Mouse (Mus musculus): Measurements from ENCODE around the gene Cd59b. TPM values are rescaled to one million over a fixed set of nuclear protein-coding genes. Genes with fewer than 3 reads are reported as not detected.
"Not testable (repeated sequence)": the region's sequence is repeated elsewhere in the genome, so short reads cannot be mapped to it uniquely, and the experiment has no call there.

The Cd59b gene
- polyA plus RNA-seq, 1 experiment from 2014 or later: 3.2 TPM

DNA sequence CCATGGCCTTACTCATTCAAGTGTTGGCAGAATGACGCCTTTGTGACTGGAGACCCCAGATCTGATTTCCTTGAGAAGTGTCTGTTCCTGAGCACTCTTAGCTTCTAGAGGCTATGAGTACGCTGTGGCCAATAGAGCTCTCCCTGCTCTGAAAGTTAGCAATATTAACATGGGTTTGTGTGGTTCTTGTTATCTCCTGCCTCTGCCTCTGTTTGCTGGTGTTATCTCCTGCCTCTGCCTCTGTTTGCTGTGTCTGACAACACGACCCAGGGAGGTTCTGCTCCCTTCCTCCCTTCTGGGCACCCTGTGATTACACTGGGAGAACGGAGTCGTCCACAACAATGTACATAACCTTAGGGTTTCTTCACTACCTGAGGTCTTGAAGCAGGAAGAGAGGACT is 8.6 kb downstream of the Cd59b start:
- not testable (repeated sequence) for H3K4me3 ChIP-seq; H3K9me3 ChIP-seq (replicated peaks); ATAC-seq (ENCODE audit: low FRiP score); H3K9ac ChIP-seq; H3K27ac ChIP-seq; H3K36me3 ChIP-seq; H3K27me3 ChIP-seq; H3K4me2 ChIP-seq (replicated peaks); H3K4me1 ChIP-seq
- WGBS: 80% methylated on average over 5 of the region's 5 CpGs

DNA sequence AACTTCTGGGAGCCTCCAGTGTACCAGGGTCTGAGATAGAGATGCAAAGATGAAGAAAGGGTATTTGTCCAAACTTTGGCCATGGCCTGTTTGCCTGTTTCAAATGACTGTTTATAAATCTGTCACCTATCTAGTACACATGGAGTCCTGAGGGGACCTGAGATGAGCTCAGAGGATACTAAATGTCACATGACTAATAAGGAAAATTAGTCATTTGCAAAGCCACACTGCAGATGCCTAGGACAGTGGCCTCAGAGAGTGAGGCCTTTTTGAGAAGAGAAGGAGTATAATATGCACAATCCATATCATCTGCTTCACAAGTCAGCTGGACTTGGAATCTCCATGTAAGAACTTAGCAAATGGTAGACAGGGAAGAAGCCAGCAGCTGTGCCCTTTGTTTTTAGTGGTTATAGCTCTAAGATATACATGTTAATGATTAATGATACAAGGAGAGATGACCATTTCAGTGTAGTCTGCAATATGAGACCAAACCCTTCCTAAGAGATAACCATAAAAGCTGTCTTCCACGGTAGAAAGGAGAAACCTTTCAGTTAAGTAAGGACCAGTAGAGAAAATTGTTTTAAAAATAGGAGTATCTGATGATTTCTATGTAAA is 11.9 kb downstream of the Cd59b start:
- H3K27me3 ChIP-seq; H3K4me2 ChIP-seq (replicated peaks); H3K27ac ChIP-seq; H3K4me3 ChIP-seq; ATAC-seq (ENCODE audit: low FRiP score); H3K9me3 ChIP-seq (replicated peaks); H3K9ac ChIP-seq; H3K36me3 ChIP-seq; H3K4me1 ChIP-seq: not testable (repeated sequence)
- WGBS: no CpG with 5 or more reads among the region's 1 CpGs

DNA sequence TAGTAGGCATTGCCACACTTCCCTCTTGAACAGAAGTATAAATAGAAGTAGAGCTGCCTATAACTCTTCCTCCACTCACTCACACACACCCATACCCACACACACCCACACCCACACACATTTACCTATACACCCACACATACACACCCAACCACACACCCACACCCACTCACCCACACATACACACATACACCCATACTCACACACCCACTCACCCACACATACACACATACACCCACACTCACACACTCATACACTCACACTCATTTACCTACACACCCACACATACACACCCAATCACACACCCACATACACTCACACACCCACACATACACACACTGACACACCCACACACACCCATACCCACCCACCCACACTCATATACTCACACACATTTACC is 12.8 kb downstream of the Cd59b start:
- ATAC-seq (ENCODE audit: low FRiP score): no peak
- no peak overlapping the region for H3K4me2 ChIP-seq (replicated peaks)
- no peaks in the 10 kb centered on the region for H3K27me3 ChIP-seq
- H3K9me3 ChIP-seq (replicated peaks): no peaks in the 10 kb centered on the region
- H3K27ac ChIP-seq: no peak overlapping the region
- no peaks in the 10 kb centered on the region for H3K4me1 ChIP-seq
- H3K9ac ChIP-seq: no peak overlapping the region
- no peaks in the 10 kb centered on the region for H3K36me3 ChIP-seq
- no peak overlapping the region for H3K4me3 ChIP-seq

DNA sequence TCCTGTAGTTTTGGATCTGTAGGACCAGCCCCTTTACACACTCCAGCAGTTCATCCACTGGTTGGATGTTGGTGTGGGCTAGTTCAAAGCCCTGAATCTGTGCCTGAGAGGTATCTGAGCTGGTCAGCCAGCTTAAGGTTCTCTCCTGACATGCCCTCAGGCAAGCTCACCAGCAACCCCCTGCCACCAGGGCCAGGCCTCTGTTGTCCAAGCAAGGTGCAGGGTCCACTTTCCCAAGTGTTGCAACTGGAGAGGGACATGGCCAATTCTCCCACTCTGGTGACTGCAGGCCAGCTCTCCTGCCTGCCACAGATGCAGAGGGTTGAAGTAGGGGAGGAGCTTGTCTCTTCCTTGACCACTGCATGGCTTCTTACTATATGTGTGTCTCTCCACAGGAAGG is 14.4 kb downstream of the Cd59b start:
- not testable (repeated sequence) for H3K4me2 ChIP-seq (replicated peaks); H3K9me3 ChIP-seq (replicated peaks); H3K27ac ChIP-seq; ATAC-seq (ENCODE audit: low FRiP score); H3K36me3 ChIP-seq; H3K4me1 ChIP-seq; H3K4me3 ChIP-seq; H3K27me3 ChIP-seq; H3K9ac ChIP-seq

DNA sequence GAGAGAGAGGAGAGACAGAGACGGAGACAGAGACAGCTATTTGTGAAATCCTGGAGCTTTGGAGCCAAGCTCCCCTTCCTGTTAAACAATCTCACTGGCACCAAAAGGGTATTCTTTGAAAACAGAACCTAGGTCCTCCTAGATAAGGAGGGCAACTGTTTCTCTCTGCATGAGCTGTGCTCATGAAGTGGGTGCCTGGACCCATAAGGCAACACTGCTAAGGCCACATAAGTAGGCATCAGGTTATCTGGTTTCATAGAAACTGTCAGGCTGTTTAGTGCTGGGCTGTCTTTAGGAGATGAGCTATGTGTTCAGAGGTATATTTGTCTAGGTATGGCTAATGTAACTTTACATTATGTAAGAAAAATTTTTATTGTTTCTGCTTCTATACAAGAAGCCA is 17.9 kb downstream of the Cd59b start:
- H3K9ac ChIP-seq; H3K36me3 ChIP-seq; H3K4me1 ChIP-seq; H3K27me3 ChIP-seq; H3K9me3 ChIP-seq (replicated peaks); ATAC-seq (ENCODE audit: low FRiP score); H3K4me3 ChIP-seq; H3K27ac ChIP-seq; H3K4me2 ChIP-seq (replicated peaks): not testable (repeated sequence)
- WGBS: 60% methylated on average over 1 of the region's 1 CpGs

DNA sequence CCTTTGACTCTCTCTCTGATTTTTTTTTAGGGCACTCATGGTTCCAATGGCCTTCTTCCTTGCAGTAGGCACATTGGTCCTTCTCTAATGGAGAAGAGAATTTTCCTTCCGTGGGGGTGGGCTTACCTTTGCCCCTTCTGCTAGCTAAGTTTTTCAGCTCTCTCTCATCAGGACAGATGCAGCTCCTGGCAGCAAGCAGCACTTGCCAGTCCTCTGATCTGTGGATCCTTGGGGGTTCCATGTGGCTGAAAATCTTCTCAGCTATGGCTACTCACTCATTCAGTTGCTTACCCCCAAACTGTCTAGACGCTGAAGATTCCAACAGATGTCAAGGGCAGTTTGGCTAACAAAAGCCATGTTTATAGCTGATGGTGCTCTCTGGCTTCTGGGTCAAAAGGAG is 23.7 kb downstream of the Cd59b start:
- Histone ChIP-seq H3K27ac (no peak overlapping the region), H3K4me1 (peaks cover 10% of the 10 kb centered on the region), H3K9ac (no peak overlapping the region), H3K4me3 (no peak overlapping the region), H3K9me3 (replicated peaks) (no peaks in the 10 kb centered on the region), H3K27me3 (no peaks in the 10 kb centered on the region), H3K4me2 (replicated peaks) (no peak overlapping the region), H3K36me3 (no peaks in the 10 kb centered on the region)
- 84% methylated on average over 2 of the region's 2 CpGs for WGBS
- ATAC-seq (ENCODE audit: low FRiP score): no peak

DNA sequence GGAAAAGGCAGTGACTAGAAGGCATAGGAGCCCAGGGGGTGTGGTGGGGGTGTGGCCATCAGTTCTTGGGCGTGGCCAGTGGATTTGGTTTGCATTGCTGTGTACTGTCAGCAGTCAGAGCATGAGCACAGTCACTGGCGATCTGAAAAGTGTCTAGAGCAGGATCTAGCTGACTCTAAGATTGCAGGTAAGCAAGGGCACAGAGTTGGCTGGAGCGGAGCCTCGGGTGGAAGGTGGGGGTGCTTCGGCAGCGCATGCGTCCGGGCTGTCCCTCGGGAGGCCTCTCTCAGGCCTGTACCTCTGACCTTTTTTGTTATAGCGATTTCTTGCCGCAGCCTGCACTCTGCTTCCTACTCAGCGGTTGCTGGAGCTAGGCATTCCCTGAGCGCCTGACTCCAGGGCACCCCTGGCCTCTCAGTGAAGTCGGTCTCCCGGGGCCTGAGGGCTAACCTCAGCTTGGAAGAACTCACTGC is 26.1 kb downstream of the Cd59b start, which contains the start of gene Cd59a:
Gene Cd59a (plus strand): TSS at position 61 of the 473 bp plus-strand sequence.
- peak; percentile 89 for ATAC-seq (ENCODE audit: low FRiP score)
- peak within 1 kb of the TSS; percentile 74 for H3K27ac ChIP-seq
- H3K4me1 ChIP-seq: peaks cover 12% of the 10 kb centered on the region
- H3K27me3 ChIP-seq: no peaks in the 10 kb centered on the region
- peak within 1 kb of the TSS; percentile 41 for H3K4me3 ChIP-seq
- WGBS: 1% methylated on average over 15 of the region's 15 CpGs
- H3K36me3 ChIP-seq: no peaks in the 10 kb centered on the region
- H3K9me3 ChIP-seq (replicated peaks): no peaks in the 10 kb centered on the region
- peak within 1 kb of the TSS; percentile 62 for H3K9ac ChIP-seq
- peak within 1 kb of the TSS; percentile 67 for H3K4me2 ChIP-seq (replicated peaks)

DNA sequence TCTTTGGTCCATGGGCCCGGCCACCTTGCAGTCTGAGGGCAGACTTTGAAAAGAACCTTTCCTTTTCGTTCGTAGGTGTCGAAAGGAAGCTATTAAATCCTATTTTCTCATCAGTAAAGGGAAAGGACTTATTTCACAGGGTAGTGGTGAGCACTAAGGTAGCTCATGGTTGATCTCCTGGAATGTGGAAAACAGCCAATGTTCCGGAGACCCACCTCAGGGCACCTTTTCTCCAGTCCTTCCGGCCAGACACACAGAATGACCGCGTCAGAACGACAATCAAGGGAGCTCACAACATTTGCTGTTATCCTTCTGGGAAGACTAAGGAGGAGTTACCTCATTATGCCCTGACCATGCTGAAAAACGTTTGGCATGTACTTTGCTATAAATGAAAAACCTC is 26.6 kb downstream of the Cd59b start:
- Histone ChIP-seq H3K4me1 (peaks cover 12% of the 10 kb centered on the region), H3K9ac (peak overlapping the region; percentile 62), H3K27ac (peak overlapping the region; percentile 74), H3K36me3 (no peaks in the 10 kb centered on the region), H3K27me3 (no peaks in the 10 kb centered on the region), H3K4me2 (replicated peaks) (peak overlapping the region; percentile 67), H3K9me3 (replicated peaks) (no peaks in the 10 kb centered on the region), H3K4me3 (peak overlapping the region; percentile 41)
- 43% methylated on average over 10 of the region's 10 CpGs for WGBS
- ATAC-seq (ENCODE audit: low FRiP score): no peak

DNA sequence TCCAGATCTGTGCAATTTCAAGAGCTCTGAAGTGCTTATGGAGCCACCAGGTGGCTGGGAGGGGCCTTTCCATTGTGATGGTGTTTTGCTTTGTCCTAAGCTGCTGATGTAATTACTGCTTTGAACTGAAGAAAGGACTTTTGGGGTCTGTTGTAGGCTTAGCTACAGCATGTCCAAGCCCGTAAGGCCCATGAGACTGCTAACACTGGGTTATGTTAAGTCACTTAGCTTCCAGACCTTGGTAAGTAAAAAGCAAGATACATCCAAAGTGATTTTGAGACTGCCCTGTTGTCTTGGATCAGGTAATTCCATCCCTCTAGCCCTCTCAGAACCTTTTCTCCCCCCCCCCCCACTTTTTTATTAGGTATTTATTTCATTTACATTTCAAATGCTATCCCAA is 27.1 kb downstream of the Cd59b start:
- not testable (repeated sequence) for H3K4me3 ChIP-seq; H3K9me3 ChIP-seq (replicated peaks); ATAC-seq (ENCODE audit: low FRiP score); H3K36me3 ChIP-seq; H3K27me3 ChIP-seq; H3K9ac ChIP-seq; H3K27ac ChIP-seq
- Histone ChIP-seq H3K4me1 (peaks cover 12% of the 10 kb centered on the region), H3K4me2 (replicated peaks) (peak overlapping the region; percentile 67)
- 52% methylated on average over 1 of the region's 1 CpGs for WGBS

DNA sequence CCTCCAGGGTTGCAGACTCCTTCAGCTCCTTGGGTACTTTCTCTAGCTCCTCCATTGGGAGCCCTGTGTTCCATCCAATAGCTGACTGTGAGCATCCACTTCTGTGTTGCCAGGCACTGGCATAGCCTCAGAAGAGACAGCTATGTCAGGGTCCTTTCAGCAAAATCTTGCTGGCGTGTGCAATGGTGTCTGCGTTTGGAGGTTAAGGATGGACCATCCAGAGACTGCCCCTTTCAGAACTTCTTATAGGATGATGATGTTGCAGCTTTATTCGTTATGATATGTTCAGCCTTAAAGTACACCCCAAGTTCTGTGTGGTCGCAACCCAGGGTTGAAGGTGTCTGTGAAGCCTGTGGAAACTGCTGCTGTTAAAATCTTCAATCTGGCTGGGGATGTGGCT is 27.7 kb downstream of the Cd59b start:
- H3K36me3 ChIP-seq; H3K27ac ChIP-seq; H3K4me3 ChIP-seq; ATAC-seq (ENCODE audit: low FRiP score); H3K9ac ChIP-seq; H3K27me3 ChIP-seq; H3K9me3 ChIP-seq (replicated peaks): not testable (repeated sequence)
- WGBS: 95% methylated on average over 4 of the region's 4 CpGs
- Histone ChIP-seq H3K4me1 (peaks cover 12% of the 10 kb centered on the region), H3K4me2 (replicated peaks) (0 out of 2 replicates have a peak overlapping the region, but pooled peaks have one; percentile 3)

DNA sequence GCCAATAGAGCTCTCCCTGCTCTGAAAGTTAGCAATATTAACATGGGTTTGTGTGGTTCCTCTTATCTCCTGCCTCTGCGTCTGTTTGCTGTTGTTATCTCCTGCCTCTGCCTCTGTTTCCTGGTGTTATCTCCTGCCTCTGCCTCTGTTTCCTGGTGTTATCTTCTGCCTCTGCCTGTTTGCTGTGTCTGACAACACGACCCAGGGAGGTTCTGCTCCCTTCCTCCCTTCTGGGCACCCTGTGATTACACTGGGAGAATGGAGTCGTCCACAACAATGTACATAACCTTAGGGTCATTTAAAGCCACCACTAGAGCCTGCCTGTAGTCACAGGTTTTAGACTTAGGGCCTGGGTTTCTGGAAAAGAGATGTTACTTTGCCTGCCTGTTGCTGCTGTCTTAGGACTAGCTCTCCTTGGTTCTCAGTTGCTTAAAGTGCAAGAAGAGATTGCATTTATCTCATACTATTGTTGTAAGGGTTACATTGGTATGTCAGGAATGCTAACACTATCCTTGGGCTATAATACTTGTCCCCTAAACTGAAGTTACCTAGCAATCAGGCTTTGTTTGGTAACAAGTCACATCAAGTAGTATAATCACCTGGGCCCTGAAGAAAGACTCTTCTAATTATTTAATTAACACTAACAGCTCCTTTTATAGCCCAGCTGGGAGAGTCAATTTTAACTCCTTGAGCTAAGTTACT is 29.0 kb downstream of the Cd59b start:
- Histone ChIP-seq H3K4me2 (replicated peaks) (no peak overlapping the region), H3K27ac (no peak overlapping the region), H3K27me3 (no peaks in the 10 kb centered on the region), H3K4me1 (peaks cover 12% of the 10 kb centered on the region), H3K9ac (no peak overlapping the region), H3K36me3 (no peaks in the 10 kb centered on the region), H3K9me3 (replicated peaks) (no peaks in the 10 kb centered on the region), H3K4me3 (no peak overlapping the region)
- no peak for ATAC-seq (ENCODE audit: low FRiP score)
- WGBS: 43% methylated on average over 3 of the region's 3 CpGs

DNA sequence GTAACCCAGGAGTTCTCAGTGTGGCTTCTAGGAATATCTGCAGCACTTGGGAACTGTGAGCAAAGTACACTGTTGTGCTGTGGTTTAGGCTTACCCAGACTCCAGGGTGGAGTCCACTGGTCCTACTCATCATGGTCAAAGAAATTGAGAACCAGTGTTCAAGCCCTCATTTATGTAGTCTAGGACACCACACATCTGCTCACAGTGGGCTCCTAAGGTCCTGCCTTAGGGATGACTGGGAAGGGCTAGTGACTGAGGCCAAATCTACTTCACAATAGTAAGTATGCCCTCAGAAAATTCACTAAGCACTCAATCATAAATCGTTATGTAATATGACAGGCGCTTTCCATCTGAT is 29.6 kb downstream of the Cd59b start:
- 90% methylated on average over 2 of the region's 2 CpGs for WGBS
- no peak for ATAC-seq (ENCODE audit: low FRiP score)
- Histone ChIP-seq H3K9ac (no peak overlapping the region), H3K4me3 (no peak overlapping the region), H3K4me2 (replicated peaks) (no peak overlapping the region), H3K4me1 (peaks cover 12% of the 10 kb centered on the region), H3K9me3 (replicated peaks) (no peaks in the 10 kb centered on the region), H3K27ac (no peak overlapping the region), H3K27me3 (no peaks in the 10 kb centered on the region), H3K36me3 (no peaks in the 10 kb centered on the region)

DNA sequence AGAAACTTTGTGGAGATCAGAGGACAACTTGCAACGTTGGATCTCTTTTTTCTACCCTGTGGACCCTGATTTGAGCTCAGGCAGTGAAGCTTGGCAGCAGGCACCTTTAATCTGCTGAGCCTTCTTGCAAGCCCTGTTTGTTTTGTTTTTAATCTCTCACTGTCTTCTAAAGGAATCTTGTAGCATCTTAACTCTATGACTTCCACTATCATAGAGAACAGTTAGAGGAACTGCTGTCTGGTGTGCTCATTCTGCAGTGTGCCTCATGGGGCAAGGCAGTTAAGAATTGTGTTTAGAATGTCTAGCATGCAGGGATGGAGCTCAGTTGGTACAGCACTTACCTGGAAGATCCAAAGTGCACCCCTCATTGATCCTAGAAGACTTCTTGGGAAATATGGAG is 30.3 kb downstream of the Cd59b start:
- H3K9me3 ChIP-seq (replicated peaks): no peaks in the 10 kb centered on the region
- no peaks in the 10 kb centered on the region for H3K27me3 ChIP-seq
- no peak overlapping the region for H3K9ac ChIP-seq
- WGBS: 63% methylated on average over 1 of the region's 1 CpGs
- H3K4me2 ChIP-seq (replicated peaks): no peak overlapping the region
- no peak overlapping the region for H3K27ac ChIP-seq
- H3K36me3 ChIP-seq: no peaks in the 10 kb centered on the region
- H3K4me1 ChIP-seq: peaks cover 12% of the 10 kb centered on the region
- ATAC-seq (ENCODE audit: low FRiP score): no peak
- no peak overlapping the region for H3K4me3 ChIP-seq

Measured in hindbrain, embryonic 12.5 days (tissue).